Mouse (Mus musculus) frontal cortex, adult 2 months (tissue): ENCODE data around the gene Adh6a. TPM values are rescaled to one million over a fixed set of nuclear protein-coding genes. Genes with fewer than 3 reads are reported as not detected.
"Not testable (repeated sequence)": the region's sequence is repeated elsewhere in the genome, so short reads cannot be mapped to it uniquely, and the experiment has no call there.

Source experiments
- DNase-seq, 2 experiments: peaks; one replicate each; pipeline ENCODE4 v3.0.0; 2022; ENCODE audit warnings: low spot score in 1 of 2; ENCODE audit errors: extremely low spot score in 1 of 2
- polyA plus RNA-seq: library from polyadenylated mRNA; depleted of rRNA; stranded (reverse); fragments of >200 nt; gene quantifications from 2 replicates; pipeline ENCODE4 v1.2.3, GENCODE M21; 2012

The Adh6a gene
- polyA plus RNA-seq, 1 experiment = not detected

- no peak for DNase-seq
Measured at GRCm38 (mm10) chr3:138316908-138317472, 3.9 kb downstream of the Adh6a start.

DNA sequence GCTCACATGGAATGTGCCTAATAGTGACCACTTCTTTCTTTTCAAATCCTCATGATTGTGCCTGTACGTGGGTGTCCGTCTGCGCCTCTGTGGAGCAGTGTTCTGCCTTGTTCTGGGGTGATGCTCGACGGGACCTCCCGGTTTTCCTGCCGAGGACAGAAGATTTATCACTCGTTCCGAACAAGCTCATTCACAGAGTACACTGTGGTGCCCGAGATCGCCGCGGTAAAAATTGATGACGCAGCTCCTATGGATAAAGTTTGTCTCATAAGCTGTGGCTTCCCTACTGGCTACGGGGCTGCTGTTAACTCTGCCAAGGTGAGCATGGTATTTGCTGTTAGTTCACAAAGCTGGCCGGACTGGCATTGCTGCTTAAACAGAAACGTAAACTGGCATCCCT, 11.9 kb downstream of the Adh6a start:
- no peak for DNase-seq

DNA sequence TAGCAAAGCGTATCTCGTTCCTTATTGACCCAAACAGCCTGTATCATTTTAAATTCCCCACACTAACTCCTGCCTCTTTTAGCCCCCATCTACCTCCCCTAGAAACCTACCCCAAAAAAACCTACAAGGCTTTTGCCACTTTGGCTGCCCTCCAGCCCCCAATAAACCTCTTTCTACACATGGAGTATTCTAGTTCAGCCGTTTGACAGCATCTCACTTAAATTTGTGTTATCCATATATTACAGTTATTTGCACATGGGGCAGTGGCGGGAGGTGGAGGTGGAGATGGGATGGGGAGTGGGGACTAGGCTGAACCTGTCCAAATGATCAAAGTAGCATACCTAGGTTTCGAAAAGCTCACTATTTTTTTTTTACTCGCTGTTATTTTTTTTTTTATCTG, 12.4 kb downstream of the Adh6a start:
- DNase-seq = no peak

- no peak for DNase-seq
Measured at GRCm38 (mm10) chr3:138333910-138334309, 20.8 kb downstream of the Adh6a start.

DNA sequence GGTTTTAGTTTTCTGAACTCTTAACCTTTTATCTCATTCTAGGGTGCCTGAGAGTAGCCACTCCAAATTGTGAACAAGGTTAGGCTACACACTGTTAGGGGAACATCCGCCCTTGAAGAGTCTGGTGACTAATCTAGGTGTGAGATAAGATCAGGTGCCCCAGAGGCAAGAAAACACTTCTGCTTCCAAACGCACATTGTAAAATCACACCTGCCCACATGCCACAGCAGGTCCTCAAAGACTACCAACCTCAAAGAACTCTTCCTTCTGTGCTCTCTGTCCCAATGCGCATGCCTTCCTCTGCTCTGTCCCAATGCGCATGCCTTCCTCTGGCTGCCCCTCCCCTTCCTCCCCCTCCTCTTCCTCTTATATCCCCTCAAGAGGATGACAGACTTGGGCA, 21.2 kb downstream of the Adh6a start:
- DNase-seq = no peak

GRCm38 (mm10) chr3:138335566-138335965, 22.5 kb downstream of the Adh6a start:
- DNase-seq = no peak

GRCm38 (mm10) chr3:138336104-138336754, 23.1 kb downstream of the Adh6a start:
- no peak for DNase-seq

- no peak for DNase-seq
Measured at GRCm38 (mm10) chr3:138341471-138341870, 28.4 kb downstream of the Adh6a start, which contains the start of gene Adh6b. TSS of gene Adh6b (plus strand) at chr3:138341775.

- no peak for DNase-seq
Measured at GRCm38 (mm10) chr3:138347041-138347440, 34.0 kb downstream of the Adh6a start.

GRCm38 (mm10) chr3:138352012-138352809, 39.1 kb downstream of the Adh6a start:
- DNase-seq = no peak

DNA sequence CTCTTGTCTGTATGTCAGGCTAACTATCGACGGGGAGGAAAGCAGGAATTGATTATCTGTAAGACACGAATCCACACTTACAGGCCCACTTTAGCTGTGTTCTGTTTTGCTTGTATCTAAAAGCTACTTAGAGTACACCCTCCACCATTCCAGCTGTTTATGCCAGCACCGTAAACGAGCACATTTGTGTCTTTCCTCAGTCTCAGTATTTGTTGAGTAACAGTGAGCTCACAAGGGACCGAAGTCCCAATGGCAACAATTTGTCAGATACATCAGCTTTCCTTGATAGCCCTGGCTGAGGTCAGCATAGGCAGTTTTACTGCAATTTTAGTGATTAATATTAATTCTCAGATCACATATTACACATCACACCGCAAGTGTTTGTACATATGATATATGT, 45.8 kb downstream of the Adh6a start:
- no peak for DNase-seq

DNA sequence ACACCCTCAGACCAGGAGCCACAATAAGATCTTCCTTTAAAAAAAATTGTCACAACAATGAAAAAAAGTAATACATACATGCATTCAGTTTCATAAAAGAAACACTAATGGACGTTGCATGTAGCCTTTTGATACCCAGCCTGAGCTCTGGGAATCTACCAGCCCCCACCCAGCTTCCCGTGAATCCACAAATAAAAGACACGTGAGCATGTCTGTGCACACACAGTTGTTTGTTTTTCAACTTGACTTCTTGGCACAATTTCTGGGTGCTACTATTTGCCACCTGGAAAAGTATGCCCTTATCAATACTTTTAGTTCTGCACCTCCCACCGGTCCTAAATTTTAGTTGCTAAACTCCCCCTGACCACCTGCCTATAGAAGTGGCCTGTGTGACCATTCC, 47.6 kb downstream of the Adh6a start:
- no peak for DNase-seq

- no peak for DNase-seq
Measured at GRCm38 (mm10) chr3:138362920-138363319, 49.8 kb downstream of the Adh6a start.

GRCm38 (mm10) chr3:138366181-138366580, 53.1 kb downstream of the Adh6a start:
- DNase-seq = no peak

DNA sequence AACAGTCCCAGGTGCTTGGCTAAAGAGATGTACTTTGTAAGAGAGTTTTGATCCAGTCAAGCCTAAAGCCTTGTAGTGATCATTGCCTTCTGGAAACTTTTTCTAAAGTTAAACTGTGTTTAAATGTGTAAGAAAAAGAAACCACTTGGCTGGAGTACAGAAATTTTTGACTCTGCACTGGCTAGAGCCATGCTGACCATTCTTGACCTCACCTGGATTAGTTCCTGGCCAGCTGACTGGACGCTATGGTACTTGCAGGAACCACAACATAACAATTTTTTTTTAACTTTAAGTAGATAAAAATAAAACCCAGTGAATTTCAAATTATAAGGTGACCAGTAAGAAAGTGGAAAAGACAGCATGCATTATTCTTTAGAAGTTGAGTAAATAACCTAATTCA, 56.5 kb downstream of the Adh6a start:
- DNase-seq = no peak

GRCm38 (mm10) chr3:138370289-138370688, 57.2 kb downstream of the Adh6a start:
- DNase-seq = not testable (repeated sequence)

DNA sequence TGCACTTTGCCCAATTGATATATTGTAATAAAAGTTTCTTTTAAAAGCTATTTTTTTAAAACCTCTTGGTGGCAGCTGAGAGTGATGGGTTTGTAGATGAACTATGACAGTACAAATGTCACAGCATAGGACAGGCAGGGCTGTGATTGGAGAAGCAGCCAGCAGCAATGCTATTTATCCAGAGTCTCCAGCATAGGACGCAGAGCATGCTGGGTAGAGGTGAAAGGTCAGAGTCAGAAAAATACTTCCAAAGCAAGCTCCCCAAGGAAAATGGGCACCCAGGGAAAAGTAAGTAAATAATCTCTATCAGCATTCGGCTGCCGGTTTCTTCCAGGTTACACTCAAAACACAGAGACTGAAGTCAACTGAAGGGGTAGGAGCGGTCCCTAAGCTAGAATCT, 60.8 kb downstream of the Adh6a start:
- DNase-seq = no peak

DNA sequence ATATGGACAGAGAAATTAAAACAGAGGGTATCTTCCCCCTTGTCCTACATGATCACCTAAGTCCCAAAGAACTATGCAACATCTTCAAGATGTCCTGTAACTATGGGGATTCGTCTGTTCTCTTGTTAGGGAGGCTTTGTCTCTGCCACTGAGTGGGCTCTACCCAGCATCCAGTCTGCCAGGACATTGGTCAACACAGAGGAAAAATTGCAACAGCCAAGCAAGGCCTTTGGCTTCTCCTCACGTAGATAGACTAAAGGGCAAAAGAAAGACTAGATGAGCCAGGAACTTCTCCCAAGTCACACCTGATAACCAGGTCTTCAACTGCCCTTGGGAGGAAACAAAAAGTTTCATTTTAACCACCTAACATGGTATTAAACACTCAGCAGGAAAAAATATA, 62.1 kb downstream of the Adh6a start:
- DNase-seq = no peak
